Mouse (Mus musculus) CD8-positive naive resting alpha-beta T cell, adult 57 days (primary cell): ENCODE measurements around the gene Lpin1. TPM values are rescaled to one million over a fixed set of nuclear protein-coding genes. Genes with fewer than 3 reads are reported as not detected.

Experiments used
- total RNA-seq: library from RNA; stranded (reverse); gene quantifications from one replicate; pipeline ENCODE4 v1.2.4, GENCODE M21; 2023

The Lpin1 gene
- total RNA-seq, result 43.8 TPM

GRCm38 (mm10) chr12:16610936-16611335, at the start of gene Lpin1:
Gene Lpin1, minus strand, starts transcription at chr12:16610966.

DNA sequence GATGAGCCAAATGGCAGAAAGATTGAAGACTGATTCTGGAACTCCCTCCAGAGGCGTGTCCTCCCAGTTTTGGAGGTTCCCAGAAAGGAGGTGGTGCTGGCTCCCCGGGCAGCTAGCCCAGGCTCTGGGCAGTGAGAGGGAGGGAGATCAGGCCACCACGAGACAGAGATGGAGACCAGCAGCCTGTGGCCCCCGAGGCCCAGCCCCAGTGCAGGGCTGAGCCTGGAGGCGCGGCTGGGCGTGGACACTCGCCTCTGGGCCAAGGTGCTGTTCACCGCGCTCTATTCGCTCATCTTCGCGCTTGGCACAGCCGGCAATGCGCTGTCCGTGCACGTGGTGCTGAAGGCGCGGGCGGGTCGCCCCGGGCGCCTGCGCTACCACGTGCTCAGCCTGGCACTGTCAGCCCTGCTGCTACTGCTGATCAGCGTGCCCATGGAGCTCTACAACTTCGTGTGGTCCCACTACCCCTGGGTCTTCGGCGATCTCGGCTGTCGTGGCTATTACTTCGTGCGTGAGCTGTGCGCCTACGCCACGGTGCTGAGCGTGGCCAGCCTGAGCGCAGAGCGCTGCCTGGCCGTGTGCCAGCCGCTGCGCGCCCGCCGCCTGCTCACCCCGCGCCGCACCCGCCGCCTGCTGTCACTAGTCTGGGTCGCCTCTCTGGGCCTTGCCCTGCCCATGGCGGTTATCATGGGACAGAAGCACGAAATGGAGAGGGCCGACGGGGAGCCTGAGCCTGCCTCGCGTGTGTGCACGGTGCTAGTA, 42.7 kb upstream of the Lpin1 start, which contains the start of gene Ntsr2:
Gene Ntsr2 (plus strand): TSS at position 51 of the 762 bp plus-strand sequence.

Other genes with a start within 250 kb of the Lpin1 start
- gene Ntsr2, start 42.4 kb upstream of the Lpin1 start, total RNA-seq, result not detected
- 0.37 TPM for gene Greb1, start 189.9 kb upstream of the Lpin1 start, total RNA-seq
- gene E2f6, start 200.0 kb upstream of the Lpin1 start, total RNA-seq, result 11.1 TPM